Mouse (Mus musculus) fibroblast of lung, adult 2 months (primary cell): ENCODE measurements around the gene Plekhm3.

Source experiments
- DNase-seq: peaks from one replicate; pipeline ENCODE4 v3.0.0-alpha.2; 2011; ENCODE audit warnings: low read depth

Gene Plekhm3

DNA sequence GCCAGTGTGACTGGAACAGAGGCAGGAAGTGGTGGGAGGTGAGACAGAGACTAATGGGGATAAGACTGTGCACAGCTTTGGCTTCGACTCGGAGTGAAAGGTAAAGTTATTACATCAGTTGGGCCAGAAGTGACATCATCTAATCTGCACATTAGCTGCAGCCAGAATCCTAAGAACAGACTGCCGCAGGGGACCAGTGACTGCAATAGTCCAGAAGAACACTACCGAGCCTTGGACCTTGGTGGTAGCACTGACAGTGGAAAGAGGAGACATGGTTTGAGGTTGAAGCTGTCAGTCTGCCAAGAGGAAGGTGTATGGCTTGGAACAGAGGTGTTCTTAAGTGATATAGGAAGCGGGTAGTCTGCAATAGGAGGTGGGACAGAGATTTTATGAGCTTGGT lies 80.9 kb downstream of the Plekhm3 start:
- no peak for DNase-seq

DNA sequence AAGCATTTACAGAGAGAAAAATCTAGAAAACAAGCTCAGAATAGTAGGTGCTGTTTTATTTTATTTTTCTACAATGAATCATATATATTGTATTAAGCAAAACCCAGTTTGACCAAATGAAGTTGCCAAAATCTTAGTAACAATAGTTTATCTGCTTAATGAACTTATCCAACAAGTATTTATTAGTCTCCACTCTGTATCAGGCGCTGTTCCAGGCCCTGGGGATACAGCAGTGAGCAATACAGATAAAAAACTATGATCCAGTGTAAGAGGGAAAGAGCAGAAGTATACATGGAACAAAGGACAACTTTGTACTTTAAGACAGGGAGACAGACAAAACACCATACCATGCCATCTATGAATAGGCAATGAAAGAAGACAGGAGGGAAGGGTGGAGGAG lies 81.5 kb downstream of the Plekhm3 start:
- DNase-seq, result no peak

DNA sequence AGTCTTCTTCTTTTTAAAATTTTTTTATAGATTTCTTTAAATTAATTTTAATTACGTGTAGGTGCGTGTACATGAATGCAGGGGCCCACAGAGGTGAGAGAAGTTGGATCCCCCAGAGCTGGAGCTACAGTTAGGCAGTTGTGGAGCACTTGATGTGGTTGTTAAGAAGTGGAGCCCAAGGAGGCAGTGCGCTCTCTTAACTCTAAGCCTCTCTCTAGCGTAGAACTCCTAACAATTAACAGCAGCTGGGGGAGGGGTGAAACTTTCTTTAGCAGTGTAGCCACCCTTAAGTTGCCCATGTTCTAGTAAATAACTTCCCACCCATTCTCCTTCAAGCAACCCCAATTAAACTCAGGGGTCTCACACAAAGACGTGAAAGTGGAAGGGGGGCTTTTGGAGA lies 84.7 kb downstream of the Plekhm3 start:
- DNase-seq, result no peak

DNA sequence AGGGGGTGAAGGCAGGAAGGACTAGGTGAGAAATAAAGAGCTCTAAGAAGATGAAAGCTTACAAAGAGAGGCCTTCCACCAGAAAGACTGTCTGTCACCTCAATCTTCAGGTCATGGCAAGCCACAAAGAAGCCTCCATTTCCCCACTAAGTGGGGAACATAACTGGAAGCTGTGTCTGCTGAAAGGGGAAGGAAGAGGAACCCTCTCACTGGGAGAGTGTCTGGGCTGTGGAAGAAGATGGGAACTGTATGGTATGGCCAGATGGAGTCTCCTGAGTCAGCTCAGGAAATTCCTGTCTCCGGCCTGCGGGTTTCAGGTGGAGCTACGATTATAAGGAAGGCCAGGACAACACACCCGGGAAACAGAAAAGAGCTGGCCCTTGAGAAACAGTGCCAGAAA lies 88.9 kb downstream of the Plekhm3 start:
- no peak for DNase-seq

- DNase-seq, result no peak
Observed at GRCm38 (mm10) chr1:64866140-64866539, 90.5 kb downstream of the Plekhm3 start.

DNA sequence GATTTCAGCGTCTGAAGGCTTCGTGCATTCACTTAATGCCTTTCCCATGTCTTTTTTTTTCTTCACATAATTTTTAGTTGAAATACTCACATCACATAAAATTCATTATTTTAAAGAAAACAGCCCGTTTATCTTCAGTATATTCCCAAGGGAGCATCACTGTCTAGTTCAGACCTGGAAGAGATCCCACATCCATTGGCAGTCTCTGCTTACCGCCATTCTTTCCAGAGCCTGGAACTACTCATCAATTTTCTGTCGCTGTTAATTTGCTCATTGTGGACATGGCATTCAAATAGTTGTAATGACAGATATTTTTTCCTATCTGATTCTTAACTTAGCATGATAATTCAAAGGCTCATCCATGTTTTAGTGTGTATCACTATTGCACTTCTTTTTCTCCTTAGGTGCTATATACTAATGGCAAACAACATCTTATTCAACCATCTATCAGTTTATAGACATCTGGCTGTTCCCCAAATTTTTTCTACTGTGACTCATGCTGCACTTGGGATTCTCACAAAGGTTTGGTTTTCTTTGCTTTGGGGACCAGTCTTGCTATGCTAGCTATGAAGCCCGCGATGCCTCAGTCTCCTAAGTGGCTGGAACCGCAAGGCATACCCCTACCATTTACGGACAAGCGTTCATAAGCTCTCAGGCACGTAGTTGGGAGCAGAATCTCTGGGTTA lies 96.2 kb downstream of the Plekhm3 start:
- DNase-seq, result no peak

DNA sequence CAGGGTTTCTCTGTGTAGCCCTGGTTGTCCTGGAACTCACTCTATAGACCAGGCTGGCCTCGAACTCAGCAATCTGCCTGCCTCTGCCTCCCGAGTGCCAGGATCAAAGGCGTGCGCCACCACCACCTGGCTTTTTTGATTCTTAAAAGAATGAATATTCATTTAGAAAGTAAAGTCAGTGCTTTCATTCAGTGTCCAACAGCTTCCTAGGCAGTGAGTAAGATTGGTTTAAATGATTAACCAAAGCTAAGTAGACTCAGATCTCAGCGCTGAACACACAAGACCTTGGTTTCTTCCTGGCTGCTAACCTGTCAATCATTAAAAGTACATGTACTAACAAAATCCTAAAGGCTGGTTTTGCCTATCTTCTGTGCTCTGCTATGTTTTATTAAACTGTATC lies 96.8 kb downstream of the Plekhm3 start:
- no peak for DNase-seq

DNA sequence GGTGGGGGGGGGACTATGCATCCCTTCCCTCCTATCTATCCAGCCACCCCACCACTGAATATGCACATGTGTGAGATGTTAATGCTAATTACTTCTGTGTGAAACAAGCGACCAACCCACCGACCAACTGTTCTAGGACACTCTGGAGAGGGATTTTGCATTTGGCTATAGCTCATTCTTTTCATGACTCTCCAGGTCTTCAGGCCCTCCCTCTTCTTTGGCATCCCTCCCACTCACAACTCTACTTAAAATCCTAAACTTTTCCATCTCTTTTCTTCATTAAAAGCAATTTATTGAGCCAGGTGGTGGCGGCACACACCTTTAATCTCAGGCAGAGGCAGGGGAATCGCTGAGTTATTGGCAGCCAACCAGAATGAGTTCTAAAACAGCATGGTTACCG lies 101.8 kb downstream of the Plekhm3 start:
- no peak for DNase-seq

DNA sequence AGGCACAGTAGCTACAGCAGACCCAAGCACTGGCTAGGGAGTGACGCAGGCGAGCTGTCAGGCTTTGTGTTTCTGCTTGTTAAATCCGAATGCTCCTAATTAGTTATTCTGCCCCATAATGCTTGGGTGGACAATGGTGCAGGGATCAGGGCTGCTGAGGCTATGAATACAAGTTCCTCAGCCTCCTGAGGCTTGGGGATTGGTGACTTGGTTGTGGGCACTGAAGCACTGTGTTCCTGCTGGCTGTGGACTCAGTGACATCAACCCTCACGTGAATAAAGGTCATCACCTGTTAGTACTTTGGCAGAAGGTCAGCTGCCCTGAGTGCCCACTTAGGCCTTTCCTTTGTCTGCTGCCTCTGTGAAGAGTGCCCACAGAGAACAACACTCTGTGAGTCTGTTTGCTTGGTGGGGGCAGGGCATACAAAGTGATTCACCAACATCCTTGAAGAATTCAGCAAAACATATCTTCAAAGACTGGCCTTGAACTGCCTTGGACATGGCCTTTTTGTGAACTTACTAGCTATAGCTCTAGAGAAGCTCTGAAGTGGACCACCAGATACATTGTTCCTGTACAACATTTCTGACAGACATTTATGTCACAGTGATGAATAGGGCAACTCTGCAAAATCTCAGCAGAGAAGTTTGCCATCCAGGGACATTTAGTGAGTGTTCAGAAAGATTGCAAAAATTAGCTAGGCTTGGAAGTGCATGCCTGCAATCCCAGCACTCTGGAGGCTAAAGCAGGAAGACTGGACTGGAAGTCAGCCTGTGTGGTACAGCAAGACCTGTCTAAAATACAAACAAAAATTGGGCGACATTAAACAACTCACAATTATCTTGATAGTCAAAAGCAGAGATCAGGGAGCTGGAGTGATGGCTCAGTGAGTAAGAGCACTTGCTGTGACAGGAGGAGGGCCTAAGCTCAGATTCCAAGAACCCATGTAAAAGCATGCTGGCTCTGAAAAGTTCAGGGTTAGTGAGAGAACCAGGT lies 102.6 kb downstream of the Plekhm3 start:
- DNase-seq, result no peak

DNA sequence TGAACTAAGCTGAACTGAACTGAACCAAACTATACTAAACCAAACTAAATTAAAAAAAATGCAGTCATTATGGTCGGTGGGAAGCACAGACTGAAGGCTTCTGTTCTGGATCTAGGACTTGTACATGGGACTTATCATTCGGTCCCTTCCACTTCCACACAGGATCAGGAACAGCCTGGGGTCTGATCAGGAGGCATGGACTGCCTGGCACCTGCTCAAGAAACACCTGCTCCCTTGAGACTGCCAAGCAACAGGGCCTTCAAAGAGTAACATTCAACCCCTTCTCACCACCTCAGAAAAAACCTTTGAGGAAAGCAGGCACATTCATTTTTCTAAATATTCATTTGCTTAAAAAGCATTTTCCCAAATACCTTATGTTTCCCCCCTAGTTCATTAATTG lies 103.4 kb downstream of the Plekhm3 start:
- DNase-seq, result no peak

DNA sequence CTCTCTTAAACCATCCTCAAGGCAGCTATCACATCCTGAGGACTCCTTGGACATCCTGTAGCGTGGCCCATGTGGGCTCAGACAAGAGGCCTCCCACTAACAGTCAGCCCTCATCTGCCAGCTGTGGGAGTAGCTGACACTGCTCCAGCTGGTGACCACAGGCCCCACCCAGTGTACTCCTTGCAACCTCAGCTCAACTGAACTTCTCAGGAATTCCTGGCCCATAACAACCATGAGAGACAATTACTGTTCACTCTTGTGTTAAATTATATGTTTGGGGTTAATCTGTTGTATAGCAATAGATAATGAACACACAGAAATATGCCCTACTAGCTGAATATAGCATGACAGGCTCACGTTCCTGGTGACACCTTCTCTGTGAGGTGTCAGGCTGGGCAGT lies 104.4 kb downstream of the Plekhm3 start:
- DNase-seq, result no peak

DNA sequence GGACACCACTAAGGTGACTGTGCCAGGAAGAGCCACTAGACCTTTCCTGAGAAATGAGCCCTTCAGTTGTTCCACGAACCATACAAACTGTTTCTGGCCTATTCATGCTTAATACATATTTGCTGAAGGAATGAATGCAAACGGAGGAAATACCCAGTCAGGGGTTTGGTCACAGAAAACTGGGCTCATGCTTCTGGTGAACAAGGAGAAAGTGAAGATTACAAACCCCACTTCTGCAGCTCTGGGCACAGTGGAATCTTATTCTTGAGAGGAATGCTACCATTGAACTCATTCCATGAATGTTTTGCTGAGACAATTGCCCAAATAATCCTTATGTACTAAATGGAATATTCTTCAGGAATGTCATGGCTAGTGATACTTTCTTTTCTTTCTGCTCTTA lies 106.3 kb downstream of the Plekhm3 start:
- no peak for DNase-seq

DNA sequence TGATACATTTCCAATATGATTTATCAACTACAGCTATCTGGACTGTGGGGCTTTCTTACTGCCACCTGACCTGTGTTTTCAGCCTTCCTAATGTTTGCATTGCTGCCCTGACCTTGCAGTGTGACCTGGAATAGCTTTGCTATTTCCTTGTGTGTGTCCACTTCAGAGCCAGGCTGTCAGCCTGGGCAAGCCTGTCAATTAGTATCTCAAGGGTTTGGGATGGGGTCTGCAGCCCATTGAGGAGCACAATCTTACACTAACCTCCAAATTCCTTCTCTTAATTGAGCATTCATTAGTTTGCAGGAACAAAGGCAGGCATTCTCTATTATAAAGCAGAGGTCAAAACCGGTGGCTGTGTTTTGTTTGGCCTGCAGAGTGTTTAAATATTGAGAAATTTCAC lies 107.6 kb downstream of the Plekhm3 start:
- no peak for DNase-seq

DNA sequence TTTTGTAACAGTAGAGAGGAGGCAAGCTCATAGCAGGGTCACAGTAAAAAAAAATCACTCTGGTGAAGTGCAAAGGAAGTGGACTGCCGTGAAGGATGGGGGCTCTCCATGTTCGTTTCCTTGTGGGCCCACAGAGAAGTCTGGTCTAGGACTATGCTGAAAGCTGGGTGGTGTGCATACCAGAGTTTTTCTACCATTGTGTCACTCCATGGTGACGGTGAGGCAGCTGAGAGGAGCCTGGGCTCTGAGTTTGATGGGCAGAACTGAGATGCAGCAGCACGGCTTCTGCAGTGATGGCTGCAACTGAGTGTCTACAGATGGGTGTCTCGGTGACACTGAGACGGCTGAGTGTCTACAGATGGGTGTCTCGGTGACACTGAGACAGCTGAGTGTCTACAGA lies 108.5 kb downstream of the Plekhm3 start:
- DNase-seq, result no peak

GRCm38 (mm10) chr1:64847565-64847964 lies 109.1 kb downstream of the Plekhm3 start:
- DNase-seq, result no peak

GRCm38 (mm10) chr1:64844978-64845377 lies 111.6 kb downstream of the Plekhm3 start:
- no peak for DNase-seq

DNA sequence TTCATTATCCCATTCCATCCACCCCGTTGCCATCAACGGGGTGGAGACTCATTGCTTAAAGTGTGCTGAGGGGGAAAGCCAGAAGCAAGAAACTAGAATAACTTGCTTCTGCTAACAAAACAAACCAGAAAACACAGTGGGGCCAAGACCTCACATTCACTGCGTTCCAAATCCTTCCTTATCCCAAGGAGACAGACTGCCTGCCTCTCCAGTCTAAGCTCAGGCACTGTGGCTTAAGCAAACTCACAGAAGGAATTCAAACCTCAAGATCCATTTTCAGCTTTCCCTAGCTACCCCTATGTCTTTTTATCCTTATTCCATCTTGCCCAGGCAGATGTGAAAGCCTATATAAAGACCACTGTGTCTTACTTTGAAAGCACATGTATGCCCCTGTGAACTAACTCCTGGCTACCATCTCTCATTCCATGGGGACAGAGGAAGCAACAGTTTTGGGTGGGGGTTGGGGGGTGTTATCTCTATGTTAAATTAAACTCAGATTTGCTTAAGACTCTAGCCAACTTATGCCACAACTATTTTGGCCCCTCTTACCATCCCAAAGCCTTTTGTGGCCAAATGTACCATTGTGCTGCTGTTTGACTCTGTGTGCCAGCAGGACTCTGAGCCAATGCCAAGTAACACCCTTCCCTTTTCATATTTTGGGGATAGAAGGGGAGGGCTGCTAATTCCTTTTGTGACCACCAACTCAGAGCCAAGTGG lies 112.6 kb downstream of the Plekhm3 start:
- DNase-seq, result peak; percentile 65

- no peak for DNase-seq
Observed at GRCm38 (mm10) chr1:64840930-64841329, 115.7 kb downstream of the Plekhm3 start.

DNA sequence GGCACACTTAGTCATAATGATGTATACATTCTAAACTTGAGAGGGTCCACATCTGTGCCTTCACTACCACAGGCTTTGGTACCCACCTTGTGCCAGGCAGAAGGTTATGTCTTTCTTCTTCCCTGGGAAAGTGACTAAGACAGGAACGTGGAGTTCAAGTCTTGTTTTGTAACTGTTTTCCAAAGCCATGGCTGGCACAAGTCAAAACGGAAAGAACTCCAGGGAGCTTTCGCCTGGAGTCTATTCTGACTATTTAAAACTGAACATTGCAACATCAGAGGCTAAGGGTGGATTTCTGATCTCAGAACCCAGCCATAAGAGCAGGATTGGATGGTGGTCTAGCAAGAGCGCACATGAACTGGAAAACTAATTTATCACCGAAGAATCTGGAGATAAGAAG lies 120.0 kb downstream of the Plekhm3 start:
- DNase-seq, result peak; percentile 73

- peak; percentile 79 for DNase-seq
Observed at GRCm38 (mm10) chr1:64836114-64836513, 120.5 kb downstream of the Plekhm3 start.

GRCm38 (mm10) chr1:64831552-64831951 lies 125.1 kb downstream of the Plekhm3 start:
- no peak for DNase-seq

- no peak for DNase-seq
Observed at GRCm38 (mm10) chr1:64827434-64827833, 129.2 kb downstream of the Plekhm3 start.
